Mouse (Mus musculus) C2C12 (cell line): ENCODE data around the gene Ccdc125.

Experiments
- CEBPB ChIP-seq: IDR thresholded peaks from one replicate; pipeline ENCODE4 v1.6.1; 2011; ENCODE audit warnings: low read depth, mild to moderate bottlenecking, control low read depth, moderate library complexity
- CTCF ChIP-seq: IDR thresholded peaks from one replicate; pipeline ENCODE4 v1.5.1; 2011; ENCODE audit not compliant: control insufficient read depth, insufficient read depth, insufficient read length

GRCm38 (mm10) chr13:100724051-100724754 lies 54.7 kb downstream of the Ccdc125 start:
- TF ChIP-seq CTCF (no peak), CEBPB (no peak)
